Mouse (Mus musculus): Measurements from ENCODE around the gene Defb15. TPM values are rescaled to one million over a fixed set of nuclear protein-coding genes. Genes with fewer than 3 reads are reported as not detected.
"Not testable (repeated sequence)": the region's sequence is repeated elsewhere in the genome, so short reads cannot be mapped to it uniquely, and the experiment has no call there.

Gene Defb15
- polyA plus RNA-seq, 1 experiment, result not detected

DNA sequence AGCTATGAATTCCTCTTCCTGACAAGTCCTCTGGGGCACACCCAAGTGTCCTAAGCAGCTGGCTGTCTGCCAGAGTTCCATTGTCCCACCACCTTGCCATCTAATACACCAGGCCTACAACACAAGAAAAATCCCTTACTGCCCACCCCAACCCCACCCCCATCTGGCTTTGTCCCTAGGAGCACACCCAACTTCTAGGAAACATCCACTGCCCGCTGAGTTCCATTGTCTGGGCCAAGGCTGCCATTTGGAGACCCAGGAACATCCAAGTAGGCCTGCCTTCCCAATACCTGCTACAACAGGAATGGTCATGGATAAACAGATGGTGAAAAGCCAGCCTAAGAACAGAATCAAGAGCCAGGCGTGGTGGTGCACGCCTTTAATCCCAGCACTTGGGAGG is 23.8 kb upstream of the Defb15 start:
- no peaks in the 10 kb centered on the region for H3K27me3 ChIP-seq (ENCODE audit: control insufficient read depth, insufficient read depth, low read length, poor library complexity, severe bottlenecking)
- TF ChIP-seq POLR2A (IDR thresholded peaks at IDR 0.05; ENCODE audit: insufficient read depth, low read length) (no peak), CTCF (IDR thresholded peaks at IDR 0.05; ENCODE audit: low read depth, low read length) (no peak), EP300 (IDR thresholded peaks at IDR 0.05; ENCODE audit: insufficient read depth, low read depth, low read length) (no peak)
- H3K4me1 ChIP-seq (ENCODE audit: control insufficient read depth, insufficient read depth, low read length), result no peaks in the 10 kb centered on the region
- H3K9me3 ChIP-seq (replicated peaks; ENCODE audit: control insufficient read depth, insufficient read depth, low read length, poor library complexity, severe bottlenecking), result no peaks in the 10 kb centered on the region
- no peak overlapping the region for H3K4me3 ChIP-seq (ENCODE audit: low read depth, low read length)
- H3K9ac ChIP-seq (ENCODE audit: low read depth, poor library complexity, severe bottlenecking), result no peak overlapping the region
- no peaks in the 10 kb centered on the region for H3K36me3 ChIP-seq (ENCODE audit: control insufficient read depth, insufficient read depth, low read length, poor library complexity, severe bottlenecking)
- H3K27ac ChIP-seq (ENCODE audit: insufficient read depth, low read length), result no peak overlapping the region

DNA sequence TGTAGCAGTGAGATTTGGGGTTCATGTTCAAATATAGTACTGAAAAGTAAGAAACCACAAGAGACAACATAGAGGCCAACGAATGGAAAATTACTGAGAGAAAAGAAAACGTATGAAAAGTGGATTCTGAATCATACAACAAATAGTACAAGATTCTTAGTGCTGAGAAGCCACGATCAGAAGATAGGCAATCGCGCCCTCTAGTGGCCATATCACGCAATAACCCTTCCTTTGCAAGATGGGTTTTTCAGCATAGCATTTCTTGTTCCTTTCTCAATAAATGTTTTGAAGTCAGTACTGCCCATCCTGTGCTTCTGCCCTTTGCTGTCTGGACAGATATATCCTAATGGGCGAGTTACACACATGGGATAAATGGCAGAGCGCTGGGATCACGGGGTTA is 22.8 kb upstream of the Defb15 start:
- H3K27me3 ChIP-seq (ENCODE audit: control insufficient read depth, insufficient read depth, low read length, poor library complexity, severe bottlenecking), result no peaks in the 10 kb centered on the region
- H3K36me3 ChIP-seq (ENCODE audit: control insufficient read depth, insufficient read depth, low read length, poor library complexity, severe bottlenecking), result no peaks in the 10 kb centered on the region
- no peaks in the 10 kb centered on the region for H3K9me3 ChIP-seq (replicated peaks; ENCODE audit: control insufficient read depth, insufficient read depth, low read length, poor library complexity, severe bottlenecking)
- no peaks in the 10 kb centered on the region for H3K4me1 ChIP-seq (ENCODE audit: control insufficient read depth, insufficient read depth, low read length)
- H3K27ac ChIP-seq (ENCODE audit: insufficient read depth, low read length), result no peak overlapping the region
- TF ChIP-seq POLR2A (IDR thresholded peaks at IDR 0.05; ENCODE audit: insufficient read depth, low read length) (no peak), CTCF (IDR thresholded peaks at IDR 0.05; ENCODE audit: low read depth, low read length) (no peak), EP300 (IDR thresholded peaks at IDR 0.05; ENCODE audit: insufficient read depth, low read depth, low read length) (no peak)
- no peak overlapping the region for H3K9ac ChIP-seq (ENCODE audit: low read depth, poor library complexity, severe bottlenecking)
- H3K4me3 ChIP-seq (ENCODE audit: low read depth, low read length), result no peak overlapping the region

DNA sequence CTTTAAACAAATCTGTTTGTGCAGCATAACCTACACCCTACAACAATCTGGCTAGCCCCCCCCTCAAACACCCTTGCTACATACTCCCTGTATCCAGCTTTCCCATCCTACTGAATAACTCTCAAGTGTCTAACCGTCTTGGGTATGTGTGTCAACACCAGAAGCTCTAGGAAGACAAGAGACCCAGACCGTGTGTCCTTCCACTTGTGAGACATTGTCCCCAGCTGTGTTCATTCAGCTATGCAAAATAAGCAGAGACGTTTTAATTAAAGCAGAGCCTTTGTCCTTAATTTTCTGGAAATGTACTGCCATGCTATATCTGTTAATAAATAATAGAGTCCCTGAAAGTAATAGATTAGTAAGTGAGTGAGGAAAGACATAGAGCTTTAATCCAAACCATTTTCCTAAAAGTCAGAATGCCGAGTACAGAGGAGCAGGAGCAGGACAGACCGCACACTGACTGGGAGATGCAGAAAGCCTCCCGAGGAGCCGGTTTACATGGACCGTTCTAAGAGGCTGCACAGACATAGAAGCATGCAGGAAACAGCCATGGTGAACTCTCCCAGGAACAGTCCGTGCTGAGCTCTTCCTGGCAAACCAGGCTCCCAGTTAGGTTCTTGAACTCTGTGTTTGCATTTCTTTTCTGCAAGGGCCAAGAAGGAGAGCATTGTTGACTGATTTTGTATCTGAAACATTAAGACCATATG is 15.0 kb upstream of the Defb15 start:
- no peak overlapping the region for H3K27ac ChIP-seq (ENCODE audit: insufficient read depth, low read length)
- no peaks in the 10 kb centered on the region for H3K27me3 ChIP-seq (ENCODE audit: control insufficient read depth, insufficient read depth, low read length, poor library complexity, severe bottlenecking)
- H3K4me3 ChIP-seq (ENCODE audit: low read depth, low read length), result no peak overlapping the region
- H3K36me3 ChIP-seq (ENCODE audit: control insufficient read depth, insufficient read depth, low read length, poor library complexity, severe bottlenecking), result no peaks in the 10 kb centered on the region
- TF ChIP-seq EP300 (IDR thresholded peaks at IDR 0.05; ENCODE audit: insufficient read depth, low read depth, low read length) (no peak), CTCF (IDR thresholded peaks at IDR 0.05; ENCODE audit: low read depth, low read length) (no peak), POLR2A (IDR thresholded peaks at IDR 0.05; ENCODE audit: insufficient read depth, low read length) (no peak)
- no peak overlapping the region for H3K9ac ChIP-seq (ENCODE audit: low read depth, poor library complexity, severe bottlenecking)
- no peaks in the 10 kb centered on the region for H3K4me1 ChIP-seq (ENCODE audit: control insufficient read depth, insufficient read depth, low read length)
- H3K9me3 ChIP-seq (replicated peaks; ENCODE audit: control insufficient read depth, insufficient read depth, low read length, poor library complexity, severe bottlenecking), result no peaks in the 10 kb centered on the region

DNA sequence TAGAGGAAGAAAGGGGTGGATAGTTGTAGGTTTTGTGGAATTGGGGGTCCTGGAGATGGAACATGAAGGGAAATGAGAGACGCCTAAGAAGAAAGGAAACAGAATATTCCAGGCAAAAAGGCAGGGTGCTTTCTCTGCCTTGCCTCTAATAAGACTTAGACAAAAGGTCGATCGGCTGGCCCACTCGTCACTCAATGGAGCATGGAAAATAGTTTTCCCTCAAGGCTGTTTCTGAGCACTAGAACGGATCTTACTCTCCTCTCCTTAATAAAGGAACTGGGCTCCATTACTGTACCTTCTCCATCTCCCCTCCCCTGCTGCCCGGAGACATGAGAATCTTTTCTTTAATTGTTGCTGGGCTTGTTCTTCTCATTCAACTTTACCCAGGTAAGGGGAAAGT is 14.0 kb upstream of the Defb15 start, which contains the start of gene Defb13:
Gene Defb13, plus strand, starts transcription at position 301 of the 400 bp plus-strand sequence.
- no peaks in the 10 kb centered on the region for H3K36me3 ChIP-seq (ENCODE audit: control insufficient read depth, insufficient read depth, low read length, poor library complexity, severe bottlenecking)
- no peak within 1 kb of the TSS for H3K9ac ChIP-seq (ENCODE audit: low read depth, poor library complexity, severe bottlenecking)
- no peaks in the 10 kb centered on the region for H3K9me3 ChIP-seq (replicated peaks; ENCODE audit: control insufficient read depth, insufficient read depth, low read length, poor library complexity, severe bottlenecking)
- H3K4me3 ChIP-seq (ENCODE audit: low read depth, low read length), result no peak within 1 kb of the TSS
- no peaks in the 10 kb centered on the region for H3K27me3 ChIP-seq (ENCODE audit: control insufficient read depth, insufficient read depth, low read length, poor library complexity, severe bottlenecking)
- no peaks in the 10 kb centered on the region for H3K4me1 ChIP-seq (ENCODE audit: control insufficient read depth, insufficient read depth, low read length)
- H3K27ac ChIP-seq (ENCODE audit: insufficient read depth, low read length), result no peak within 1 kb of the TSS
- TF ChIP-seq POLR2A (IDR thresholded peaks at IDR 0.05; ENCODE audit: insufficient read depth, low read length), result no peak
- no peak for TF ChIP-seq EP300 (IDR thresholded peaks at IDR 0.05; ENCODE audit: insufficient read depth, low read depth, low read length)
- TF ChIP-seq CTCF (IDR thresholded peaks at IDR 0.05; ENCODE audit: low read depth, low read length), result no peak

DNA sequence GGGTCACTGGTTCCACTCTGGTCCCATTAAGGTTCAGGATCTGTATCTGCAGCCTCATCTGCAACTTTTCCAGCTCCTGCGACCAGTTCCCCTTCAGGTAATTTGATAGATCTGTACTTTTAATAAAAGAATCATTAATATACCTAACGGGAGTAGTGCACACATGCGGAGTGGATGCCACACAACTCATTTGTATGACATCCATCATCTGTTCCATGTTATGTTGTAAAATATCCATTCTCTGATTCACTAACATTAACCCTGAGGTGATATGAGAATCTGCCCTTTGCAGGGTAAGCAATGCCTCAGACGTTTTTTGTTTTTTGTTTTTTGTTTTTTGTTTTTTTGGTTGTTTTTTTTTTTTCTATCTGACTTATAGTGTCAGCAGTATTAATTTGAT is 5.5 kb upstream of the Defb15 start, which contains the start of gene Defb35:
Gene Defb35, plus strand, starts transcription at position 301 of the 400 bp plus-strand sequence.
- H3K9ac ChIP-seq (ENCODE audit: low read depth, poor library complexity, severe bottlenecking); H3K36me3 ChIP-seq (ENCODE audit: control insufficient read depth, insufficient read depth, low read length, poor library complexity, severe bottlenecking); H3K4me3 ChIP-seq (ENCODE audit: low read depth, low read length); H3K4me1 ChIP-seq (ENCODE audit: control insufficient read depth, insufficient read depth, low read length); H3K27me3 ChIP-seq (ENCODE audit: control insufficient read depth, insufficient read depth, low read length, poor library complexity, severe bottlenecking); H3K9me3 ChIP-seq (replicated peaks; ENCODE audit: control insufficient read depth, insufficient read depth, low read length, poor library complexity, severe bottlenecking); H3K27ac ChIP-seq (ENCODE audit: insufficient read depth, low read length): not testable (repeated sequence)

DNA sequence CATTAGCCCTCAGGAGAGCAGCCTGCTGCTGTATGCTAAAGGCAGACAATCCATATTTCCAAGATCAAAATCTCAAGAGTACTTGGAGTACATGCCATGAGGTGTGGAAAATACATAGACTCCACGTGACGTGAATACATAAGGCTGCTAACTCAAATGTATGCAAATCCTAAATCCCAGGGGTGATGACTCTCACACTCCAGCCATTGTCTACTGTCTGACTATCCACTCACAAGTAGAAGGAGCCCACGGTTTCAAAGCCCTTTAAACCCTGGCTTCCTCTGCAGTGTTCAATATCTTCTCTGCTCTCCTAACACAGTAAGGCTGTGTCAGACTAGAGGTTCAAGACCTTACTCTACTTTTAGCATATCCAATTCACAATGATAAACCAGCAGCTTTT is 1.8 kb downstream of the Defb15 start:
- H3K27me3 ChIP-seq (ENCODE audit: control insufficient read depth, insufficient read depth, low read length, poor library complexity, severe bottlenecking); H3K9me3 ChIP-seq (replicated peaks; ENCODE audit: control insufficient read depth, insufficient read depth, low read length, poor library complexity, severe bottlenecking): not testable (repeated sequence)

More for the DNA sequence above, 1.8 kb downstream of the Defb15 start:
- not testable (repeated sequence) for H3K9ac ChIP-seq (ENCODE audit: low read depth, poor library complexity, severe bottlenecking); H3K36me3 ChIP-seq (ENCODE audit: control insufficient read depth, insufficient read depth, low read length, poor library complexity, severe bottlenecking); H3K4me3 ChIP-seq (ENCODE audit: low read depth, low read length); H3K4me1 ChIP-seq (ENCODE audit: control insufficient read depth, insufficient read depth, low read length); H3K27ac ChIP-seq (ENCODE audit: insufficient read depth, low read length)

Data from ES-Bruce4 (cell line).